Mouse (Mus musculus): ENCODE measurements around the gene H2al1n.
"Not testable (repeated sequence)": the region's sequence is repeated elsewhere in the genome, so short reads cannot be mapped to it uniquely, and the experiment has no call there.

The H2al1n gene

GRCm38 (mm10) chrX:14210848-14211247, at the start of gene H2al1n:
Gene H2al1n (plus strand): TSS chrX:14211148.
- DNase-seq (ENCODE audit: low spot score in 2 of 2) = not testable (repeated sequence)

- DNase-seq (ENCODE audit: low spot score in 2 of 2) = no peak
Observed at GRCm38 (mm10) chrX:14199284-14199683, 11.7 kb upstream of the H2al1n start.

- DNase-seq (ENCODE audit: low spot score in 2 of 2) = no peak
Observed at GRCm38 (mm10) chrX:14206112-14206875, 4.7 kb upstream of the H2al1n start.

GRCm38 (mm10) chrX:14229218-14229617, 18.3 kb downstream of the H2al1n start:
- no peak for DNase-seq (ENCODE audit: low spot score in 2 of 2)

- no peak for DNase-seq (ENCODE audit: low spot score in 2 of 2)
Observed at GRCm38 (mm10) chrX:14259597-14260239, 48.8 kb downstream of the H2al1n start.
